Mouse (Mus musculus) cerebellum, adult 18-20 months (tissue): ENCODE data around the gene Agmat.

Source experiments
- DNase-seq, 2 experiments: peaks; one replicate each; pipeline ENCODE4 v3.0.0; 2021

Agmat gene

GRCm38 (mm10) chr4:141781201-141781985 lies 34.9 kb downstream of the Agmat start:
- no peak for DNase-seq

DNA sequence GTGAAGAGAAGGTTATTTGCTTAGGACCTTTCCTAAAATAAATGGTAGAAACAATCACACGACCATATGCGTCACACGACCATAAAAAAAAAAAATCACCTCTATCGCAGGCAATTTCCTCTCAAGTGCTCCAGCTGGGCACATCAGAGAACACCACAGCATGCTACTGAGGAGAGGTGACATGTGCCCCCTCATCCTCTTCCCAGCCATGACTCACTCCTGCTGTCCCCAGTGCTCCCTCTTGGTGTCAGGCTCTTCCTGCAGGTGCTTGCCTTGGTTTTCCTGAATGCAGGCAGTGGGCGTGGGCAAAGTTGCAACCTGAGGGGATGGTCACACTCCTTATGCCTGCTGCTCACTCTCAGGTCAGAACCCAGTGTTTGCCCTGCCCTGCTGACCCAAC lies 38.4 kb downstream of the Agmat start:
- DNase-seq, result no peak

DNA sequence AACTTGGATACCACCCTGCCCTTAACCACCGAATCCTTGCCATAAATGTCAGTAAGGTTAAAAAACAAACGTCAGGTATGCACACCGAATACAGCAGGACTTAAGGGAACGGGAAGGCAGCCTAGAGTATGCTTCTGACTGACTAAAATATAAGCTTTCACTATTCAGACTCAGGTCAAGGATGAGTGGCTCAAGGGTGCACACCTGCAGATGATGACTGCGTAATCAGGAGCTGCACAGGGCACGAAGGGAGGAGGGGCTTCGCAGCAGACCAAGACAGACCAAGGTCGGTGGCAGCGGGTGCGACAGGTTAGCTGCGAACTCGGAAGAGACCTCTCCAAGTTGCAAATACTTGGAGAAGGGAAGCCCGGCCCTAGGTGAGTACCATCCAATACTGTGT lies 39.7 kb downstream of the Agmat start:
- DNase-seq, result no peak

- no peak for DNase-seq
These were observed 40.6 kb downstream of the Agmat start for GRCm38 (mm10) chr4:141787046-141787445.

DNA sequence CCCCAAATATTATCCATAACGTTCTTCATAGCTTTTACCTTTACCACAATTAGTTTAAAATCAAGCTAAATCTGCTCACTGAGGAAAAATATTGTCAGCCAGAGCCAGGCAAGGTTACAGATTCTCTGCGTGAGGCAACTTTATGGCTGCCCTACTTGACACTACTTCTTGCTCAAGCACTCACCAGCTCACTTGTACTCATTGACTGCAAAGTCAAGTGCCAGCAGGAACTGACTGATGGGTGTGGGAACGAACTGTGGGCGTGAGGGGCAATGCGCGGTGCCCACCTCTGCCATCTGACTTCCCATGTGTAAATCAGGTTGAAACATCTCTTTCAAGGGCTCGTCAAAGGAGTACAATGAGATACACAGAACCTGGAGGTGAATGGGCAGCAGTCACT lies 41.0 kb downstream of the Agmat start:
- DNase-seq, result no peak

GRCm38 (mm10) chr4:141789564-141790218 lies 43.2 kb downstream of the Agmat start:
- no peak for DNase-seq

DNA sequence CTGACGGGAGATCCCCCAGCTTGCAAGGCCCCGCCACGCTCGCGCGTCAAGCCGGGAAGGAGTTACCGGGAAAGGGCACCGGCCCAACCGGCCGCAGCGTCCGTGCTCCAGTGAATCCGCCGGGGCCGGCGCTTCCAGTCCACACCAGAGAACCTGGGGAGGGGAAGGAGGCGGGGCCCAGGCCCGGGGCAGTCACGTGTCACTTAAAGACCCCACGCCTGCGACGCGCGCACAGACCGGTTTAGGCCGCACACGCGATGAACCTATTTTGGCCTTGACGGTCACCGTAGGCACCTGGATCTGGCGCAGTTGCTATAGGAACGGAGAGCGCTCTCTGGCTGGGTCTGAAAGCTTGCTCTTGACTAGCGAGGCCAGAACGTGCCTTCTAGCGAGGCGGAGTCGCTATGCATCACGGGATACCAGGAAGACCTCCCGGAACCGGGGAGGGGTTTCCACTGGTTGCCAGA lies 44.1 kb downstream of the Agmat start, which contains the start of gene Dnajc16:
Gene Dnajc16, minus strand, starts transcription at position 408 of the 467 bp plus-strand sequence.
- DNase-seq, result peak; percentile 95 to 98

GRCm38 (mm10) chr4:141791486-141791885 lies 45.0 kb downstream of the Agmat start:
- no peak for DNase-seq

GRCm38 (mm10) chr4:141791951-141792350 lies 45.5 kb downstream of the Agmat start:
- peak; percentile 44 to 49 for DNase-seq

DNA sequence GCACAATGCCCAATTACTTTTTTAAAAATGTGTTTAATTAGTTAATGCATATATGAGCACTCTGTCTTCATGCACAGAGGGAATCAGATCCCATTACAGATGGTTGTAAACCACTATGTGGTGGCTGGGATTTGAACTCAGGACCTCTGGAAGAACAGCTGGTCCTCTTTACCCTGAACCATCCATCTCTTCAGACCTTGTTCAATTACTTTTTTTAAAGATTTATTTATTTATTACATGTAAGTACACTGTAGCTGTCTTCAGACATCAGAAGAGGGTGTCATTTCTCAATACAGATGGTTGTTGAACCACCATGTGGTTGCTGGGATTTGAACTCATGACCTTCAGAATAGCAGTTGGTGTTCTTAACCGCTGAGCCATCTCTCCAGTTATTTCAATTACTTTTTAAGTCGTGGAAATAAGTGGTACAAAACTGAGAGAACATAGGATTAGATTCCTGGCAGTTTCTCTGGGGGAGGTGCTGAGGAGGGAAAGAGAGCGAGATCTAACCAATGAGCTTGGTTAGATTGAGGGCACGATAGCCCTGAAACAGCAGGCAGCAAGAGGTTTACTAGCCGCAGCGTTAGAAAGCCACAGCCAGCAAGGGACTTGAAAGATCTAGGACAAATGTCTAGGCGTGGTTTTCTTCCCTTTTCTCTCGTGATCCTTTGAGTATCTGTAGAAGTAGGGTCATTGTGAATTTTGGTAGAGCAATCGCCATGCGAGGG lies 46.2 kb downstream of the Agmat start:
- no peak for DNase-seq

GRCm38 (mm10) chr4:141793282-141794151 lies 47.0 kb downstream of the Agmat start, which contains the start of gene Casp9:
Gene Casp9 (plus strand): TSS chr4:141793612.
- peak; percentile 95 to 98 for DNase-seq

DNA sequence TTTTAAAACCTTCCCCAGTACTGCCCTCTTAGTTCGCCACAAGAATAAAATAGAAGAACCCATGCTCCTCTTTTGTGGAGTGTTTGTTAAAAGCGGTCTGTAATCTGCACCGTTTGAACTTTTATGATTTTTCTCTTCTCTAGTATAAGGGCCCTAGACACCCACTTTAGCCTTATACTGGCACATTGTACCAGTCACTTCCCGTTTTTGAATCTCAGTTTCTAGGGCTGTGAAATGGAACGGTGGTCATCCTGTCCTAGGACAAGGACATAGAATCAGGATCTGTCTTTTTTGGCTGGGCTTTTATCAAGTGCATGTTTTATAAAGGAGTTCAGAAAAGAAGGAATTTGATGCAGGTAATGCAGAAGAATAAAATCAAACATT lies 47.7 kb downstream of the Agmat start:
- DNase-seq, result no peak

DNA sequence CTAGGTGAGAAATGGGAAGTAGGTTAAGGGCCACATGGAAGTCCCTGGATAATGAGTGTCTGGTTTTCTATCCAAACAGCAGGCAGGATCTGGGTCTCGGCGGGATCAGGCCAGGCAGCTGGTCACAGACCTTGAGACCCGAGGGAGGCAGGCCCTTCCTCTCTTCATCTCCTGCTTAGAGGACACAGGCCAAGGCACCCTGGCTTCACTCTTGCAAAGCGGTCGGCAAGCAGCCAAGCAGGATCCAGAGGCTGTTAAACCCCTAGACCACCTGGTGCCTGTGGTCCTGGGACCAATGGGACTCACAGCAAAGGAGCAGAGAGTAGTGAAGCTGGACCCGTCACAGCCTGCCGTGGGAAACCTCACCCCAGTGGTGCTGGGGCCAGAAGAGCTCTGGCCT lies 49.9 kb downstream of the Agmat start:
- peak in 1 of 2 experiments; percentile 11 for DNase-seq

- DNase-seq, result no peak
These were observed 50.5 kb downstream of the Agmat start for GRCm38 (mm10) chr4:141796954-141797353.

- DNase-seq, result no peak
These were observed 51.1 kb downstream of the Agmat start for GRCm38 (mm10) chr4:141797545-141797944.

DNA sequence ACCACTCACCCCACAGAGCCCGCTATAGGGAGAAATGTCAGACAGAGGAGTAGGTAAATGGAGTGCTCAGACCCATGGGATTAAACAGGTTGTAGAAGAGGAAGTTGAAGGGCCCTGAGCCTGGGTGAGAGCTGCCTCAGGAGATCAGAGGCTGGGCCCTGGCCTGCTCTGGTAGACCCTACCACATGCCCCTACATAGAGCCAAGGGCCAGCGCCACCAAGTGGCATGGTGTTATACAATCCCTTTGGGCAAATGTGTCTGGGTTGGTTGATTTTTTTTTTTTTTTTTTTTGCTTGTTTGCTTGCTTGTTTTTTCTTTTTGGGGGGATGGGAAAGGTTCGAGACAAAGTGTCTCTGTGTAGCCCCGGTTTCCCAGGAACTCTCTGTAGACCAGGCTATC lies 57.6 kb downstream of the Agmat start:
- DNase-seq, result no peak

- DNase-seq, result no peak
These were observed 59.4 kb downstream of the Agmat start for GRCm38 (mm10) chr4:141805886-141806285.
